Mouse (Mus musculus) fat pad, adult 2 months (tissue): ENCODE data around the gene Rufy4.

Source experiments
- DNase-seq: peaks from one replicate; pipeline ENCODE4 v3.0.0-alpha.2; 2011; ENCODE audit warnings: low read depth, low spot score; ENCODE audit errors: extremely low read depth

Rufy4 gene

DNA sequence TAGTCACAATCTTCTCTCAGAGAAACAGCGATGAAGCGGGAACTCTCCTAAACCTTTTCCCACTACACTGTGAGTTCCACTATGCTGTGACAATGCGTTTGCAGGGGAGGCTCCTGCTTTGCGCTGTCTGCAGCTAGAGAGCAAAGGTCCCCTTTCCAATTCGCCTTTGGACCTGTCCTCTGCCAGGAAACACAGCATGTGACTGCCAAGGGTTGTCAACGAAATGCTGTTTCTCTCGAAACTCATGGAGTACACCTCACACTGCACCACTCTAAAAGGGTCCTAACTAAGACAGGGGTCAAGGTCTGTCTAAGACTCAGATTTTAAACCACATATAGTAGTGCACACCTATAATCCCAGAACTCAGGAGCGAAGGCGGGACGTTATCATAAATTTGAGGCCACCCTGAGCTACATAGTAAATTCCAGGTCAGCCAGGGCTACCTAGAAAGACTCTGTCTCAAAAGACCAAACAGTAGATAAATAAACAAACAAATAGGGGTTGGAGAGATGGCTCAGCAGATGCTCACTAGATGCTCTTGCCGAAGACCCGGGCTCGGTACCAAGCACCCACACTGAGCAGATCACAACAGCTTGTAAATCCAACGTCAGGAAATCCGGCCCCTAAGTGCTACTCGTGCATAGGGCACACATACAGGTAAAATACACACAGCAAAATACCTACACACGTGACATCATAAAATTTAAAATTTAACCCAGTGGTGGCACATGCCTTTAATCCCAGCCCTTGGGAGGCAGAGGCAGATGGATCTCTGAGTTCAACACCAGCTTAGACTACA is 71.5 kb downstream of the Rufy4 start:
- DNase-seq = no peak
